Mouse (Mus musculus) MN1 (cell line): Measurements from ENCODE around the gene Ccdc51.

Source experiments
- DNase-seq: peaks from one replicate; pipeline ENCODE4 v3.0.0-alpha.2; 2016; ENCODE audit warnings: low spot score

Ccdc51 gene

GRCm38 (mm10) chr9:109096856-109097255 is 14.6 kb downstream of the Ccdc51 start:
- no peak for DNase-seq

- no peak for DNase-seq
Observed at GRCm38 (mm10) chr9:109097291-109097690, 15.0 kb downstream of the Ccdc51 start.

- DNase-seq = no peak
Observed at GRCm38 (mm10) chr9:109097831-109098230, 15.5 kb downstream of the Ccdc51 start.

- no peak for DNase-seq
Observed at GRCm38 (mm10) chr9:109098366-109098765, 16.1 kb downstream of the Ccdc51 start.

GRCm38 (mm10) chr9:109098969-109099368 is 16.7 kb downstream of the Ccdc51 start:
- DNase-seq = no peak

GRCm38 (mm10) chr9:109100307-109100928 is 18.1 kb downstream of the Ccdc51 start:
- no peak for DNase-seq

GRCm38 (mm10) chr9:109101933-109102445 is 19.7 kb downstream of the Ccdc51 start:
- no peak for DNase-seq

GRCm38 (mm10) chr9:109102541-109102940 is 20.2 kb downstream of the Ccdc51 start:
- DNase-seq = no peak

- no peak for DNase-seq
Observed at GRCm38 (mm10) chr9:109103250-109103649, 21.0 kb downstream of the Ccdc51 start.

- no peak for DNase-seq
Observed at GRCm38 (mm10) chr9:109104083-109104482, 21.8 kb downstream of the Ccdc51 start.

- peak; percentile 47 for DNase-seq
Observed at GRCm38 (mm10) chr9:109105011-109105410, 22.7 kb downstream of the Ccdc51 start.

GRCm38 (mm10) chr9:109105648-109106047 is 23.4 kb downstream of the Ccdc51 start:
- no peak for DNase-seq

GRCm38 (mm10) chr9:109107341-109107740 is 25.0 kb downstream of the Ccdc51 start:
- peak; percentile 58 for DNase-seq

GRCm38 (mm10) chr9:109110240-109110639 is 27.9 kb downstream of the Ccdc51 start:
- DNase-seq = no peak

- no peak for DNase-seq
Observed at GRCm38 (mm10) chr9:109111101-109111500, 28.8 kb downstream of the Ccdc51 start.

GRCm38 (mm10) chr9:109111591-109111990 is 29.3 kb downstream of the Ccdc51 start:
- DNase-seq = no peak

GRCm38 (mm10) chr9:109113331-109113730 is 31.0 kb downstream of the Ccdc51 start:
- no peak for DNase-seq

GRCm38 (mm10) chr9:109114276-109114675 is 32.0 kb downstream of the Ccdc51 start:
- no peak for DNase-seq

- no peak for DNase-seq
Observed at GRCm38 (mm10) chr9:109114871-109115270, 32.6 kb downstream of the Ccdc51 start.

- no peak for DNase-seq
Observed at GRCm38 (mm10) chr9:109116205-109116604, 33.9 kb downstream of the Ccdc51 start.

GRCm38 (mm10) chr9:109118106-109118505 is 35.8 kb downstream of the Ccdc51 start:
- DNase-seq = no peak

- DNase-seq = no peak
Observed at GRCm38 (mm10) chr9:109119571-109119970, 37.3 kb downstream of the Ccdc51 start.

- DNase-seq = no peak
Observed at GRCm38 (mm10) chr9:109120956-109121355, 38.7 kb downstream of the Ccdc51 start.

- peak; percentile 66 for DNase-seq
Observed at GRCm38 (mm10) chr9:109122553-109123085, 40.3 kb downstream of the Ccdc51 start.
